9 mouse cellular contexts compared by ENCODE assay signal in the genomic region with DNA sequence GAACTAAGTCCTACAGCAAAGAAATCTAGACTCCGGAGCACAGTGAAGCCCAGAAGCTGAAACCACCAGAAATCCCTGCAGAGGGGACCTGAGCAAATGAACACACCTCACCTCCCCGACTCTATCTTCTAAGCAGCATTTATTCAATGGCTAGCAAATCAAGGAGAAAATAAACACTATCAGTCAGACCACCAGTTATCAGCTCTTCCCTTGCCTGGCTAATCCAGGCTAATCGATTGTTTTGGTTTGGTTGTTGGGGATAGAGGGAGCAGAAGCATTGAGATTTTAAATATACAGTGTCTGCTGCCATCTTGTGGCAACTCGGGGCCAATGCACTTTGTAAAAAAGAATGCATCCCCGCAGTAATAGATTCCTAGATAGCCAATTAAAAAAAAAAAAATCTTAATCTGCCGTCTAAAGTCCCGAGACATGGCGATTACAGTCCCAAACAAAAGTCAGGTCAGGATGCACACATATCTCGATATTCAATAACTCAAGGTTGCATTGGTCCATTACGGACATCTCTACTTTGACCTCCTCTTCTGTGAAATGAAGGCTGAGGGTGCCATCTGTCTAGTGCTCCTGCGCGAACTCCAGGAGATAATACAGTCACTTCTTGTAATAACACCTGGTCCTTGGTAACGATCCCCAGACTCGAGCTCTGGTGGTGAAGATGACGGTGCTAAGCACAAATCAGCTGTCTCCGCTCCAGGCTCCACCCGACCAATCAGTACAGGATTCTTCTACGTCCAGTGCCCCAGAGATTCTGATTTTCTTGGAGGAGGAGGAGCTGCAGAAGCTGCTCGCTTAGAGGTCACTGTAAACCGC. TPM values are rescaled to one million over a fixed set of nuclear protein-coding genes. Genes with fewer than 3 reads are reported as not detected.
DNase-seq lines count a peak whose midpoint lies in the region; ATAC-seq and TF ChIP-seq lines count a peak whose summit lies in the region.
"Had no signal": no experiment of that assay in that cellular context is flagged by ENCODE, and none has a peak within 500 bp of the region (broad histone marks: within the 10 kb centered on the region; RNA-seq: fewer than 3 reads in every experiment).

No protein-coding gene starts in this region.

- no peaks in the 10 kb centered on the region for H3K27me3 ChIP-seq in heart, adult 2 months (ENCODE audit: control insufficient read depth, insufficient read depth, low read length)
- H3K27me3 ChIP-seq in E14TG2a.4 (ENCODE audit: insufficient read depth, low read length): peaks cover 25% of the 10 kb centered on the region
- H3K27me3 ChIP-seq in midbrain, embryonic 12.5 days: no peaks in the 10 kb centered on the region
- H3K27me3 ChIP-seq: stomach, embryonic 15.5 days had no signal

- TF ChIP-seq CTCF in heart, adult 2 months (IDR thresholded peaks at IDR 0.05): peak; percentile 95
- peak; percentile 74 for TF ChIP-seq CTCF in E14TG2a.4 (conservative IDR thresholded peaks at IDR 0.05; ENCODE audit: low read length)

- no peak overlapping the region for H3K9ac ChIP-seq in heart, adult 2 months (ENCODE audit: low read depth, low read length)
- no peak overlapping the region for H3K9ac ChIP-seq in midbrain, embryonic 12.5 days (replicated peaks)
- H3K9ac ChIP-seq: stomach, embryonic 15.5 days had no signal

- no peak overlapping the region for H3K27ac ChIP-seq in heart, adult 2 months
- H3K27ac ChIP-seq in midbrain, embryonic 12.5 days (replicated peaks): no peak overlapping the region
- H3K27ac ChIP-seq: stomach, embryonic 15.5 days had no signal

- H3K9me3 ChIP-seq in E14TG2a.4 (ENCODE audit: low read length): no peaks in the 10 kb centered on the region
- H3K9me3 ChIP-seq in midbrain, embryonic 12.5 days: no peaks in the 10 kb centered on the region
- H3K9me3 ChIP-seq: stomach, embryonic 15.5 days had no signal

- TF ChIP-seq EP300 in heart, adult 2 months (IDR thresholded peaks at IDR 0.05; ENCODE audit: insufficient read depth, low read depth, low read length): no peak

- ATAC-seq in frontal cortex, adult (ENCODE audit: low TSS enrichment): peak; percentile 86
- ATAC-seq in midbrain, embryonic 12.5 days (ENCODE audit: low FRiP score, low read depth): peak; percentile 66; the same call in 1 of the 2 replicates

- H3K79me2 ChIP-seq in heart, adult 2 months (replicated peaks; ENCODE audit: control insufficient read depth, insufficient read depth, low read length): no peaks in the 10 kb centered on the region

- TF ChIP-seq POLR2A in heart, adult 2 months (IDR thresholded peaks at IDR 0.05; ENCODE audit: insufficient read depth, low read depth, low read length): no peak

- H3K4me1 ChIP-seq in heart, adult 2 months (ENCODE audit: control insufficient read depth, insufficient read depth, low read length): peaks cover 4% of the 10 kb centered on the region; the same call in 1 of the 2 replicates
- peaks cover 5% of the 10 kb centered on the region; the same call in 1 of the 2 replicates for H3K4me1 ChIP-seq in E14TG2a.4 (replicated peaks; ENCODE audit: low read depth, low read length)
- H3K4me1 ChIP-seq in midbrain, embryonic 12.5 days: no peaks in the 10 kb centered on the region
- H3K4me1 ChIP-seq: stomach, embryonic 15.5 days had no signal

- H3K36me3 ChIP-seq in heart, adult 2 months (ENCODE audit: control insufficient read depth, insufficient read depth, low read length): peaks cover 2% of the 10 kb centered on the region; the same call in 1 of the 2 replicates
- no peaks in the 10 kb centered on the region for H3K36me3 ChIP-seq in E14TG2a.4 (ENCODE audit: insufficient read depth, low read length)
- H3K36me3 ChIP-seq in midbrain, embryonic 12.5 days: no peaks in the 10 kb centered on the region
- H3K36me3 ChIP-seq: stomach, embryonic 15.5 days had no signal

- peak overlapping the region; percentile 23 for H3K4me2 ChIP-seq in midbrain, embryonic 12.5 days (replicated peaks)
- H3K4me2 ChIP-seq: stomach, embryonic 15.5 days had no signal

- intact Hi-C loops in heart, adult 2 months (cut with DNase I): loop anchor here (1.0 to 5.0 kb wide), 5 partner anchors 37 to 1057 kb away; a partner anchor contains a TSS
- intact Hi-C loops in heart, postnatal 25 days (cut with DNase I): loop anchor here (1.0 to 10.0 kb wide), 4 partner anchors 77 to 1057 kb away; no protein-coding TSS in a partner anchor

- no peak overlapping the region for H3K4me3 ChIP-seq in heart, adult 2 months
- peak overlapping the region; percentile 37 for H3K4me3 ChIP-seq in E14TG2a.4 (replicated peaks; ENCODE audit: low read length)
- 0 out of 2 replicates have a peak overlapping the region, but pooled peaks have one; percentile 9 for H3K4me3 ChIP-seq in midbrain, embryonic 12.5 days
- H3K4me3 ChIP-seq: stomach, embryonic 15.5 days had no signal

- 48% methylated on average over 20 of the region's 20 CpGs for WGBS in heart, adult 2 months
- WGBS in midbrain, embryonic 12.5 days: 45% methylated on average over 20 of the region's 20 CpGs

- DNase-seq in heart, adult 2 months: peak in 1 of 2 experiments; percentile 31
- no peak for DNase-seq in heart, postnatal 25 days (ENCODE audit: low spot score)
- peak; percentile 31 for DNase-seq in cerebellum, adult 11-12 months
- DNase-seq in layer of hippocampus, adult 9-11 months: peak; percentile 42
- DNase-seq in thymus, postnatal 4 days: peak; percentile 49

RNA-seq across cellular contexts. Expression of a gene that starts 27.1 kb away (rescaled TPM):
- not detected for total RNA-seq in heart, adult 2 months (2021)
- polyA plus RNA-seq in heart, adult 2 months (2012; rRNA removed): not detected in 2 replicates
- total RNA-seq in heart, postnatal 25 days (2021): not detected
- polyA plus RNA-seq in midbrain, embryonic 12.5 days (2016; fragmentation: Nextera tagmentation; extraction: Ambion mirVana): 0.10 TPM in 1 of 2 replicates, not detected in the other
- polyA plus RNA-seq: stomach, embryonic 15.5 days had no signal
